Mouse (Mus musculus) testis, postnatal 10 days (tissue): ENCODE results near the gene Snrpb2.

Experiments
- DNase-seq: peaks from one replicate; pipeline ENCODE4 v3.0.0; 2021; ENCODE audit warnings: low spot score

Snrpb2 gene

GRCm38 (mm10) chr2:143062812-143063792, at the start of gene Snrpb2:
Gene Snrpb2, plus strand, starts transcription at chr2:143063039.
- peak; percentile 94 for DNase-seq

- DNase-seq: no peak
Measured at GRCm38 (mm10) chr2:143013057-143013456, 49.8 kb upstream of the Snrpb2 start.

GRCm38 (mm10) chr2:143018084-143018483, 44.8 kb upstream of the Snrpb2 start:
- no peak for DNase-seq

GRCm38 (mm10) chr2:143018591-143019130, 44.2 kb upstream of the Snrpb2 start:
- DNase-seq: no peak

GRCm38 (mm10) chr2:143019727-143020126, 43.1 kb upstream of the Snrpb2 start:
- DNase-seq: no peak

GRCm38 (mm10) chr2:143023331-143023730, 39.5 kb upstream of the Snrpb2 start:
- no peak for DNase-seq

GRCm38 (mm10) chr2:143024226-143024625, 38.6 kb upstream of the Snrpb2 start:
- DNase-seq: no peak

- DNase-seq: no peak
Measured at GRCm38 (mm10) chr2:143031283-143031682, 31.6 kb upstream of the Snrpb2 start.

- no peak for DNase-seq
Measured at GRCm38 (mm10) chr2:143032378-143033255, 30.2 kb upstream of the Snrpb2 start.

GRCm38 (mm10) chr2:143034350-143035085, 28.3 kb upstream of the Snrpb2 start:
- no peak for DNase-seq

- no peak for DNase-seq
Measured at GRCm38 (mm10) chr2:143035086-143035593, 27.7 kb upstream of the Snrpb2 start.

GRCm38 (mm10) chr2:143041596-143041995, 21.2 kb upstream of the Snrpb2 start:
- no peak for DNase-seq

GRCm38 (mm10) chr2:143055251-143055650, 7.6 kb upstream of the Snrpb2 start:
- DNase-seq: no peak

GRCm38 (mm10) chr2:143056736-143057135, 6.1 kb upstream of the Snrpb2 start:
- no peak for DNase-seq

- DNase-seq: no peak
Measured at GRCm38 (mm10) chr2:143062432-143062811, 417 bp upstream of the Snrpb2 start.

- no peak for DNase-seq
Measured at GRCm38 (mm10) chr2:143065914-143066313, 3.1 kb downstream of the Snrpb2 start.

GRCm38 (mm10) chr2:143078198-143078851, 15.5 kb downstream of the Snrpb2 start, which contains the start of gene Otor:
Gene Otor, plus strand, starts transcription at chr2:143078473.
- no peak for DNase-seq

GRCm38 (mm10) chr2:143081693-143082092, 18.9 kb downstream of the Snrpb2 start:
- no peak for DNase-seq

GRCm38 (mm10) chr2:143084852-143085397, 22.1 kb downstream of the Snrpb2 start:
- no peak for DNase-seq

GRCm38 (mm10) chr2:143089866-143090265, 27.0 kb downstream of the Snrpb2 start:
- DNase-seq: no peak
